Mouse (Mus musculus): Measurements from ENCODE around the gene Gm15023. TPM values are rescaled to one million over a fixed set of nuclear protein-coding genes. Genes with fewer than 3 reads are reported as not detected.
"Not testable (repeated sequence)": the region's sequence is repeated elsewhere in the genome, so short reads cannot be mapped to it uniquely, and the experiment has no call there.

The Gm15023 gene
- polyA plus RNA-seq (2016; fragmentation: Nextera tagmentation; extraction: Ambion mirVana) = not detected in 2 replicates

DNA sequence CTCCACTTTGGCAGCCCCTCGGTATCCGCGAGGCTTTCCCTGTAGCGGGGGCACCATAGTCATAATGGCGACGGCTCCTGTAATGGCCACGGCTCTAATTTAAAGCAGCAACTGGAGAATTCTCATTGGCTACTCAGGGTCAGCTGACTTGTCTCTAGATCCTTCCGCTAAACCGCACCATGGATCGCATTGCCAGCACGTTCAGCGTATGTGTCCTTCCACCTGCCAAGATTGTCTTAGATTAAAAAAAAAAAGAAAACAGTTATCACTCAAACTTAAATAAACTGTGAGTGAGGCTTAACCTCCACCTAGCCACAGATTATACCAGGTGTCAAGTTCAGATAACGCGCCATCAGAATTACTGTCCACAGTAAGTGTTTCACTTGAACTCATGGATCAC, at the start of gene Gm15023:
TSS of gene Gm15023 (minus strand) at position 101 of the 400 bp plus-strand sequence.
- not testable (repeated sequence) for DNase-seq (ENCODE audit: low spot score); H3K27me3 ChIP-seq (ENCODE audit: insufficient read depth, poor library complexity, severe bottlenecking); H3K9me3 ChIP-seq; H3K4me1 ChIP-seq (replicated peaks); H3K4me3 ChIP-seq; H3K36me3 ChIP-seq; H3K27ac ChIP-seq
- WGBS = 97% methylated on average over 6 of the region's 14 CpGs

DNA sequence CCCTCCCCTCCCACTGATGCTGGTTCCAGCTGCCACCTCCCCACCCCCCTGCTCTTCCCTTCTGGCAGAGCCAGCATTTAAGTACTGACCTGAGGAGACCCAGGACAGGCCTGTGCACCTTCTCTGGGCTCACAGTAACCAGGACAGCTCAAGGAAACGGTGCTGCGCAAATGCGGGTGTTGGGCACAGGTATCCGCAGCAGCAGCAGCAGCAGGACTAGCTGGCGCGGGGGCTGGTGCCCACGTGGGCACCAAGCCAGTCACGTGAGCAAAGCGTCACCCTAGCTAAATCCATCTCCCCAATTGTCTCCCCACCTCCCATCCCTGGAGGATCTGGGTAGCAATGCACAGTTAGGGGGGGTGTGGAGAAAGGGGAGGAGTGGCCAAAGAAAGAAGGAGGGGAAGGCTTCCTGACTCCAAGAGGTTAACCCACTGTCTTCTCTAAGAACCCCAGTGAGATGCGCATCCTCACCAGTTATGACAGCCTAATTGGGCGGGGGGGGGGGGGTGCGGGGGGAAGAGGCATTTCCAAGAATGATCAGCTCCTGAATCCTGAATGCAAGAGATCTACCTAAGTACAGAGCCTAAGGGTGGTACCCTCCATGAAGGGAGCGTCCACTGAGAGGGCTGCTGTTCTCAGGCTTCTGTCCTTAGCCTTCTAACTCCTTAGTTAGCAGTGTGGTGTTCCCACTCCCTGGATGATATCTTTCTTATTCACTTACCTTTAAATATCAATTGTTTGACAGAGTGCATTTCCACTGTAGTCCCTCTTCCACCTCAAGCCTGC, 33.2 kb upstream of the Gm15023 start, which contains the start of gene Tceal6:
TSS of gene Tceal6 (minus strand) at position 252 of the 786 bp plus-strand sequence.
- Histone ChIP-seq H3K4me1 (replicated peaks) (no peaks in the 10 kb centered on the region; the same call in 1 of the 2 replicates), H3K27me3 (ENCODE audit: insufficient read depth, poor library complexity, severe bottlenecking) (peaks cover 30% of the 10 kb centered on the region), H3K4me3 (peak within 1 kb of the TSS; percentile 50), H3K27ac (no peak within 1 kb of the TSS), H3K9me3 (no peaks in the 10 kb centered on the region), H3K36me3 (no peaks in the 10 kb centered on the region)
- peak; percentile 3 for DNase-seq (ENCODE audit: low spot score)
- WGBS = 21% methylated on average over 13 of the region's 13 CpGs

DNA sequence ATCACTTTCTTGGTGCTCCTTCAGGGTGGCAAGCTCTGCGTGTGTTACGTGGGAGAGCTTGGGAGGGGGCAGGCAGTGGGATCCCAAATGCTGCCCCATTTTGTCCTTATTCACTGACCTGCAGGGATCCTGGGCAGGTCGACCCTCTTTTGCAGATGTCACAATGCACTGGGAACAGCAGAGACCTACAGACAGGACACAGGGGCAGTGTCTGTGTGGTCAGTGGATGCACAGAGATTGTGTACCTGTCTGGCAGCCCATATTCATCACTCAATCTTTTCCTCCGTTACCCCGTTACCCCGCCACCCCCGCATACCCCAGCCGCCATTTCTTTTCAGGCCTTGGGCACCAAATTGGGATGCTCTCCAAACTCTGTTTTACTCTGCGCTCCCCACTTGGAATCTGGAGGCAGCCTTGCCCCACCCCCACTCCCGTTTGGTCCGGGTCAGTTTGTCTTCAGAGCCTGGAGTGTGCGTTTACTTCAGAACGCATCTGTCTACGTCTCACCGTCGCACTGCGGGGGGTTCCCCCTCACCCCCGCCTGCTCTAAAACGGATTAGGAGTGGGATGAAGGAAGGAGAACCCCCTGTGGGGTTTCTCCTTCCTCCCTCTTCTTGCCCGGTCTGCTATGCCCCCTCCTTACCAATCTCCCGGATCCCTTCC, 32.5 kb upstream of the Gm15023 start:
- Histone ChIP-seq H3K4me3 (peak overlapping the region; percentile 50), H3K27me3 (ENCODE audit: insufficient read depth, poor library complexity, severe bottlenecking) (peaks cover 30% of the 10 kb centered on the region)
- H3K4me1 ChIP-seq (replicated peaks); H3K27ac ChIP-seq; H3K9me3 ChIP-seq; H3K36me3 ChIP-seq: not testable (repeated sequence)
- 25% methylated on average over 21 of the region's 21 CpGs for WGBS
- DNase-seq (ENCODE audit: low spot score) = peak; percentile 2

DNA sequence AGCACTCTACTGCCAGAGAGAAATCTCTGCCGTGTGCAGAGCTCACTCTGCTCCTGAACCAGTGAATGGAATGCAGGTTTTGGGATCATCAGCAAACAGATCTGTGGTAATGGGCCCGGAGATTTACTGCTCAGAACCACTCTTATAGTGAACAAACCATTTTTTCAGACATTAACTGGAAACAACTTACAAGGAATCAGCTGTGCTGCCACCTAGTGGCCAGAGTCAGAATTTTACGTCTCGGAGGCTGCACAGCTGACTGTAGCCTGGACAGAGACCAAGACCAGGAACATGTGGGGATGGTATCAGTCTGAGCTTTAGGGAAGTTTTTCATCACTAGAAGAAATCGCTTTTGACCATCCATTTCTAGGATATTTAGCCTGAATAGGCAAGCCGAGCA, 12.5 kb upstream of the Gm15023 start:
- H3K9me3 ChIP-seq; H3K27ac ChIP-seq; H3K27me3 ChIP-seq (ENCODE audit: insufficient read depth, poor library complexity, severe bottlenecking); DNase-seq (ENCODE audit: low spot score); H3K36me3 ChIP-seq; H3K4me3 ChIP-seq; H3K4me1 ChIP-seq (replicated peaks): not testable (repeated sequence)
- no CpG with 5 or more reads among the region's 6 CpGs for WGBS

DNA sequence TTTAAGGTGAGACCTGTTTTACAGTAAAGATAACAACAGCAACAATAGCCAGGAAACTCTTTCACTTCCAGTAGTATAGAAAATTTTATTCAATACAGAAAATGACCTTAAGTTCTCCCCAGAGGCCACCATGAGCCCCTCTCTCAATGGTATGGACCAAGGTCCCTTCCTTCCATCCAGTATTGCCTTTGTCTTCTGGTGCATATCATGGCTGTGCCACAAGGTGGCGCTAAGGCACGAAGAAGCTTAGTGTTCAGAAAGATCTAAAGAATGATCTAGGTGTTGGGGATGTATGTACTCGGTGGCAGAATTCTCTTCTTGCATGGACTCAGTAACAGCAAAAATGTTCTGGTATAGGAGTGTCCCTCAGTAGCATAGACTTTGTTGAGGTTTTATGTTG, 11.2 kb upstream of the Gm15023 start:
- not testable (repeated sequence) for H3K36me3 ChIP-seq; H3K27ac ChIP-seq; H3K27me3 ChIP-seq (ENCODE audit: insufficient read depth, poor library complexity, severe bottlenecking); H3K4me1 ChIP-seq (replicated peaks); DNase-seq (ENCODE audit: low spot score); H3K4me3 ChIP-seq; H3K9me3 ChIP-seq
- WGBS = no CpG with 5 or more reads among the region's 3 CpGs

Other genes with a start within 250 kb of the Gm15023 start
- 0.61 and 0.70 TPM in 2 replicates for gene Nxf2, start 212.9 kb downstream of the Gm15023 start, polyA plus RNA-seq (2016; fragmentation: Nextera tagmentation; extraction: Ambion mirVana)
- 4.1 and 4.2 TPM in 2 replicates for gene Zmat1, start 168.4 kb downstream of the Gm15023 start, polyA plus RNA-seq (2016; fragmentation: Nextera tagmentation; extraction: Ambion mirVana)
- 0.61 and 1.8 TPM in 2 replicates for gene Tceal6, start 33.1 kb upstream of the Gm15023 start, polyA plus RNA-seq (2016; fragmentation: Nextera tagmentation; extraction: Ambion mirVana)
- not detected in 2 replicates for gene Pramel3, start 124.7 kb upstream of the Gm15023 start, polyA plus RNA-seq (2016; fragmentation: Nextera tagmentation; extraction: Ambion mirVana)
- not detected in 2 replicates for gene Gm5128, start 195.7 kb upstream of the Gm15023 start, polyA plus RNA-seq (2016; fragmentation: Nextera tagmentation; extraction: Ambion mirVana)

Data from hindbrain, embryonic 10.5 days (tissue).